Mouse (Mus musculus) granulocyte monocyte progenitor cell, adult 5-6 weeks (primary cell): ENCODE data around the gene Lpcat3. TPM values are rescaled to one million over a fixed set of nuclear protein-coding genes. Genes with fewer than 3 reads are reported as not detected.

ENCODE experiments used
- total RNA-seq, 2 experiments: library from RNA; stranded (forward) in 1 of 2; stranded (reverse) in 1 of 2; fragments of 200-712, 200-1000 nt in 1 of 2; fragments of >200 nt in 1 of 2; fragmentation: Nextera tagmentation in 1 of 2; gene quantifications; 2 replicates each; pipeline ENCODE4 v1.2.3; 2014 to 2017

Gene Lpcat3
- total RNA-seq, 2 experiments from 2014 or later: 23.1 to 38.3 TPM

Other genes starting within 250 kb of the Lpcat3 start
- gene Pex5, start 248.0 kb upstream of the Lpcat3 start, total RNA-seq (2014; fragmentation: Nextera tagmentation): 31.3 and 34.9 TPM in 2 replicates
- gene Pex5, start 248.0 kb upstream of the Lpcat3 start, total RNA-seq (2017): 16.2 and 19.5 TPM in 2 replicates
- gene Clstn3, start 198.2 kb upstream of the Lpcat3 start, total RNA-seq (2014; fragmentation: Nextera tagmentation): 7.5 and 17.8 TPM in 2 replicates
- gene Clstn3, start 198.2 kb upstream of the Lpcat3 start, total RNA-seq (2017): 8.6 and 11.6 TPM in 2 replicates
- 6.8 and 7.0 TPM in 2 replicates for gene C1rl, start 169.9 kb upstream of the Lpcat3 start, total RNA-seq (2014; fragmentation: Nextera tagmentation)
- 5.9 and 8.6 TPM in 2 replicates for gene C1rl, start 169.9 kb upstream of the Lpcat3 start, total RNA-seq (2017)
- 3.5 and 7.7 TPM in 2 replicates for gene C1ra, start 150.6 kb upstream of the Lpcat3 start, total RNA-seq (2014; fragmentation: Nextera tagmentation)
- 4.9 and 5.5 TPM in 2 replicates for gene C1ra, start 150.6 kb upstream of the Lpcat3 start, total RNA-seq (2017)
- gene C1s1, start 120.7 kb upstream of the Lpcat3 start, total RNA-seq (2014; fragmentation: Nextera tagmentation): not detected in 2 replicates
- 0.13 TPM in 1 of 2 replicates, not detected in the other for gene C1s1, start 120.7 kb upstream of the Lpcat3 start, total RNA-seq (2017)
- gene C1rb, start 92.7 kb upstream of the Lpcat3 start, total RNA-seq (2014; fragmentation: Nextera tagmentation): not detected in 2 replicates
- not detected in 2 replicates for gene C1rb, start 92.7 kb upstream of the Lpcat3 start, total RNA-seq (2017)
- not detected in 2 replicates for gene C1s2, start 26.9 kb upstream of the Lpcat3 start, total RNA-seq (2014; fragmentation: Nextera tagmentation)
- gene C1s2, start 26.9 kb upstream of the Lpcat3 start, total RNA-seq (2017): not detected in 2 replicates
- 201 and 231 TPM in 2 replicates for gene Emg1, start 49.2 kb downstream of the Lpcat3 start, total RNA-seq (2014; fragmentation: Nextera tagmentation)
- gene Emg1, start 49.2 kb downstream of the Lpcat3 start, total RNA-seq (2017): 193 and 209 TPM in 2 replicates
- 310 and 315 TPM in 2 replicates for gene Phb2, start 49.3 kb downstream of the Lpcat3 start, total RNA-seq (2014; fragmentation: Nextera tagmentation)
- 320 and 326 TPM in 2 replicates for gene Phb2, start 49.3 kb downstream of the Lpcat3 start, total RNA-seq (2017)
- gene Ptpn6, start 75.7 kb downstream of the Lpcat3 start, total RNA-seq (2014; fragmentation: Nextera tagmentation): 169 and 206 TPM in 2 replicates
- 327 and 371 TPM in 2 replicates for gene Ptpn6, start 75.7 kb downstream of the Lpcat3 start, total RNA-seq (2017)
- 177 and 222 TPM in 2 replicates for gene Grcc10, start 78.3 kb downstream of the Lpcat3 start, total RNA-seq (2014; fragmentation: Nextera tagmentation)
- 109 and 136 TPM in 2 replicates for gene Grcc10, start 78.3 kb downstream of the Lpcat3 start, total RNA-seq (2017)
- not detected in 2 replicates for gene Gm45234, start 93.0 kb downstream of the Lpcat3 start, total RNA-seq (2014; fragmentation: Nextera tagmentation)
- not detected in 2 replicates for gene Gm45234, start 93.0 kb downstream of the Lpcat3 start, total RNA-seq (2017)
- 25.1 and 37.2 TPM in 2 replicates for gene Atn1, start 93.5 kb downstream of the Lpcat3 start, total RNA-seq (2014; fragmentation: Nextera tagmentation)
- gene Atn1, start 93.5 kb downstream of the Lpcat3 start, total RNA-seq (2017): 2.6 and 3.0 TPM in 2 replicates
- 0.23 TPM in 1 of 2 replicates, not detected in the other for gene Eno2, start 106.6 kb downstream of the Lpcat3 start, total RNA-seq (2014; fragmentation: Nextera tagmentation)
- not detected in 2 replicates for gene Eno2, start 106.6 kb downstream of the Lpcat3 start, total RNA-seq (2017)
- gene Lrrc23, start 116.7 kb downstream of the Lpcat3 start, total RNA-seq (2014; fragmentation: Nextera tagmentation): not detected in 2 replicates
- gene Lrrc23, start 116.7 kb downstream of the Lpcat3 start, total RNA-seq (2017): 0.98 TPM in 1 of 2 replicates, not detected in the other
- gene Spsb2, start 145.6 kb downstream of the Lpcat3 start, total RNA-seq (2014; fragmentation: Nextera tagmentation): 3.1 and 5.2 TPM in 2 replicates
- 4.6 and 10.5 TPM in 2 replicates for gene Spsb2, start 145.6 kb downstream of the Lpcat3 start, total RNA-seq (2017)
- gene Tpi1, start 151.3 kb downstream of the Lpcat3 start, total RNA-seq (2014; fragmentation: Nextera tagmentation): 357 and 379 TPM in 2 replicates
- 273 and 305 TPM in 2 replicates for gene Tpi1, start 151.3 kb downstream of the Lpcat3 start, total RNA-seq (2017)
- 88.8 and 89.4 TPM in 2 replicates for gene Usp5, start 166.5 kb downstream of the Lpcat3 start, total RNA-seq (2014; fragmentation: Nextera tagmentation)
- 93.5 and 98.6 TPM in 2 replicates for gene Usp5, start 166.5 kb downstream of the Lpcat3 start, total RNA-seq (2017)
- 86.1 and 89.0 TPM in 2 replicates for gene Cdca3, start 166.5 kb downstream of the Lpcat3 start, total RNA-seq (2014; fragmentation: Nextera tagmentation)
- gene Cdca3, start 166.5 kb downstream of the Lpcat3 start, total RNA-seq (2017): 128 and 162 TPM in 2 replicates
- gene Gnb3, start 177.2 kb downstream of the Lpcat3 start, total RNA-seq (2014; fragmentation: Nextera tagmentation): not detected in 2 replicates
- not detected in 2 replicates for gene Gnb3, start 177.2 kb downstream of the Lpcat3 start, total RNA-seq (2017)
- 1.4 and 4.3 TPM in 2 replicates for gene P3h3, start 194.7 kb downstream of the Lpcat3 start, total RNA-seq (2014; fragmentation: Nextera tagmentation)
- 3.4 and 4.0 TPM in 2 replicates for gene P3h3, start 194.7 kb downstream of the Lpcat3 start, total RNA-seq (2017)
- 2.0 TPM in 1 of 2 replicates, not detected in the other for gene Gpr162, start 201.0 kb downstream of the Lpcat3 start, total RNA-seq (2014; fragmentation: Nextera tagmentation)
- gene Gpr162, start 201.0 kb downstream of the Lpcat3 start, total RNA-seq (2017): not detected in 2 replicates
- 0.90 TPM in 1 of 2 replicates, not detected in the other for gene Cd4, start 225.2 kb downstream of the Lpcat3 start, total RNA-seq (2014; fragmentation: Nextera tagmentation)
- gene Cd4, start 225.2 kb downstream of the Lpcat3 start, total RNA-seq (2017): 0.41 and 0.60 TPM in 2 replicates
- gene Lag3, start 248.7 kb downstream of the Lpcat3 start, total RNA-seq (2014; fragmentation: Nextera tagmentation): 1.4 and 3.8 TPM in 2 replicates
- gene Lag3, start 248.7 kb downstream of the Lpcat3 start, total RNA-seq (2017): 1.4 and 9.6 TPM in 2 replicates